Mouse (Mus musculus) spleen, adult 2 months (tissue): Measurements from ENCODE around the gene Rrn3.

Experiments used
- CTCF ChIP-seq: fragments of 200-500 bp; IDR thresholded peaks from 2 replicates; pipeline ENCODE4 v1.5.1; 2011; ENCODE audit warnings: mild to moderate bottlenecking, inconsistent platforms; ENCODE audit not compliant: insufficient read depth, insufficient read length, insufficient replicate concordance; ENCODE audit errors: extremely low read depth
- POLR2A ChIP-seq: fragments of 200-500 bp; IDR thresholded peaks from 2 replicates; pipeline ENCODE4 v1.6.1; 2011; ENCODE audit warnings: low read depth, low read length, inconsistent platforms

DNA sequence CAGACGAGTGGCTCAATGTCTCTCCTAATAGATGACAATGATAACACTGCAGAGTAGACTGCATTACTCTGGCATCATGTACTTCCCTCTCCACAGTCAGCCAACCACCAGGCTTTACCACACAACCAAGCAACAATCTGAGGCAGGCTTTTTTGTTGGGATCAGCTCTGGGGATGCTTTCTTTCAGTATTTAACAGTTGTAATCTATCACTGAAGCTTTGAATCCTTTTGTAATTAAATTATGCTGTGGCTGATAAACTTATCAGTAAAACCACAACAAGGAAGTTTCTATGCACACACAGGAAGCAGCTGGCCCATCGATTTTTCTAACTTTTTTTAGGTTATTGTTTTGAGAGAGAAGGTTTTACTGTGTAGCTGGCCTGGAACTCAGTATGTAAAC is 67.8 kb downstream of the Rrn3 start:
- TF ChIP-seq CTCF (no peak), POLR2A (no peak)
